In the genomic region with DNA sequence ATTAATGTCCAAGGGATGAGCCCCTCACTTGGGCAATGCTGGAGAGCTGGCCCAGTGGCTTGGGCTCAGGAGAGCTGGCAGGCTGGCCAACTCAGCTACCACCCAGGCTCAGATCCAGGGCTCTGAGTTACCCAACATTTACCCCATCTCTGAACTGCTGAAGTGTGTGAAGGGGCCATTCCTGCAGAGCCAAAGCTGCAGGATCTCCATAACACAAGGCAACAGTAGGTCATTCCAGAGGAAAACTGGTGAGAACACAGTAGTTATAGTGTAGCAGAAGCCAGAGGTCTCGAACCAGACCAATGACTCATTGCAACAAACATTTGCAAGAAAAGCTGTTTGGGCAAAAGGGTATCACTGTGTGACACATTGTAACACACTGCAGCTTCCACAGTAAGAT, we compare ENCODE assay signal across 28 mouse cellular contexts. TPM values are rescaled to one million over a fixed set of nuclear protein-coding genes. Genes with fewer than 3 reads are reported as not detected.
DNase-seq lines count a peak whose midpoint lies in the region; ATAC-seq and TF ChIP-seq lines count a peak whose summit lies in the region.
"Had no signal": no experiment of that assay in that cellular context is flagged by ENCODE, and none has a peak within 500 bp of the region (broad histone marks: within the 10 kb centered on the region; RNA-seq: fewer than 3 reads in every experiment).

No protein-coding gene starts in this region.

- no peak overlapping the region for H3K9ac ChIP-seq in heart, embryonic 13.5 days
- H3K9ac ChIP-seq in liver, adult 2 months (ENCODE audit: low read depth, low read length) = no peak overlapping the region
- H3K9ac ChIP-seq in liver, postnatal 0 days (replicated peaks) = no peak overlapping the region
- H3K9ac ChIP-seq: embryonic facial prominence, embryonic 13.5 days; forebrain, embryonic 12.5 days; forebrain, embryonic 15.5 days; hindbrain, embryonic 12.5 days; hindbrain, embryonic 15.5 days had no signal

- no peak for TF ChIP-seq CTCF in liver, adult 2 months (IDR thresholded peaks at IDR 0.05; ENCODE audit: low read depth, low read length)
- TF ChIP-seq CTCF in liver, postnatal 0 days (IDR thresholded peaks at IDR 0.05; ENCODE audit: low read depth) = no peak

- no peaks in the 10 kb centered on the region for H3K27me3 ChIP-seq in heart, embryonic 13.5 days (replicated peaks)
- H3K27me3 ChIP-seq in heart, embryonic 10.5 days (ENCODE audit: insufficient read depth, poor library complexity, severe bottlenecking) = no peaks in the 10 kb centered on the region
- no peaks in the 10 kb centered on the region for H3K27me3 ChIP-seq in liver, adult 2 months (ENCODE audit: control insufficient read depth, insufficient read depth, low read length)
- H3K27me3 ChIP-seq in liver, postnatal 0 days (ENCODE audit: insufficient read depth, low read length) = no peaks in the 10 kb centered on the region
- H3K27me3 ChIP-seq: embryonic facial prominence, embryonic 13.5 days; forebrain, embryonic 12.5 days; forebrain, embryonic 15.5 days; hindbrain, embryonic 12.5 days; hindbrain, embryonic 15.5 days had no signal

- H3K27ac ChIP-seq in heart, embryonic 13.5 days (replicated peaks) = peak overlapping the region; percentile 38
- no peak overlapping the region for H3K27ac ChIP-seq in heart, embryonic 10.5 days
- H3K27ac ChIP-seq in liver, adult 2 months (replicated peaks; ENCODE audit: insufficient read depth, low read depth, low read length) = no peak overlapping the region
- no peak overlapping the region for H3K27ac ChIP-seq in liver, postnatal 0 days (ENCODE audit: low read depth)
- H3K27ac ChIP-seq: embryonic facial prominence, embryonic 13.5 days; forebrain, embryonic 12.5 days; forebrain, embryonic 15.5 days; heart, adult 2 months; hindbrain, embryonic 12.5 days; hindbrain, embryonic 15.5 days had no signal

- H3K79me2 ChIP-seq in liver, adult 2 months (ENCODE audit: control insufficient read depth, insufficient read depth, low read length) = no peaks in the 10 kb centered on the region

- H3K4me3 ChIP-seq in heart, embryonic 13.5 days = no peak overlapping the region
- H3K4me3 ChIP-seq in heart, embryonic 10.5 days = no peak overlapping the region
- no peak overlapping the region for H3K4me3 ChIP-seq in liver, adult 2 months (ENCODE audit: insufficient read depth, low read depth, low read length)
- H3K4me3 ChIP-seq in liver, postnatal 0 days (ENCODE audit: low read depth, low read length) = no peak overlapping the region
- H3K4me3 ChIP-seq: embryonic facial prominence, embryonic 13.5 days; erythroblast, embryonic 14.5 days; forebrain, embryonic 12.5 days; forebrain, embryonic 15.5 days; heart, adult 2 months; hindbrain, embryonic 12.5 days; hindbrain, embryonic 15.5 days had no signal

- peaks cover 37% of the 10 kb centered on the region for H3K36me3 ChIP-seq in heart, embryonic 13.5 days
- H3K36me3 ChIP-seq in heart, embryonic 10.5 days = peaks cover 49% of the 10 kb centered on the region
- H3K36me3 ChIP-seq in liver, adult 2 months (ENCODE audit: control insufficient read depth, insufficient read depth, low read length) = no peaks in the 10 kb centered on the region
- no peaks in the 10 kb centered on the region for H3K36me3 ChIP-seq in liver, postnatal 0 days (replicated peaks; ENCODE audit: insufficient read depth, low read length)
- H3K36me3 ChIP-seq: embryonic facial prominence, embryonic 13.5 days; forebrain, embryonic 12.5 days; forebrain, embryonic 15.5 days; hindbrain, embryonic 12.5 days; hindbrain, embryonic 15.5 days had no signal

- no peak overlapping the region for H3K4me2 ChIP-seq in heart, embryonic 13.5 days
- H3K4me2 ChIP-seq in liver, postnatal 0 days (ENCODE audit: low read depth, low read length) = no peak overlapping the region
- H3K4me2 ChIP-seq: embryonic facial prominence, embryonic 13.5 days; forebrain, embryonic 12.5 days; forebrain, embryonic 15.5 days; hindbrain, embryonic 12.5 days; hindbrain, embryonic 15.5 days had no signal

- no peak for DNase-seq in heart, embryonic 10.5 days (ENCODE audit: low spot score)
- DNase-seq in liver, adult 2 months (ENCODE audit: extremely low read depth, low read depth, low spot score) = peak; percentile 52
- DNase-seq in liver, postnatal 0 days = no peak
- DNase-seq in Muller cell, postnatal 12 days (ENCODE audit: inconsistent ontology term) = peak; percentile 3
- peak; percentile 92 for DNase-seq in adipocyte (ENCODE audit: low spot score)
- DNase-seq in thymus, postnatal 4 days = no peak
- DNase-seq: adrenal gland, postnatal 14 days; cerebellum, adult 11 months; cerebellum, adult 2 months; cerebellum, adult 9-11 months; cerebellum, postnatal 25 days; gastrocnemius, postnatal 25 days; heart, adult 2 months; heart, postnatal 14 days; kidney, adult 2 months had no signal

- no peak for TF ChIP-seq POLR2A in liver, adult 2 months (IDR thresholded peaks at IDR 0.05; ENCODE audit: extremely low read depth, insufficient read depth, low read length)

- H3K4me1 ChIP-seq in heart, embryonic 13.5 days = peaks cover 24% of the 10 kb centered on the region
- H3K4me1 ChIP-seq in heart, embryonic 10.5 days = peaks cover 23% of the 10 kb centered on the region
- H3K4me1 ChIP-seq in liver, adult 2 months (ENCODE audit: control insufficient read depth, insufficient read depth, low read length) = peaks cover 5% of the 10 kb centered on the region
- peaks cover 2% of the 10 kb centered on the region; the same call in 1 of the 2 replicates for H3K4me1 ChIP-seq in liver, postnatal 0 days (ENCODE audit: insufficient read depth)
- H3K4me1 ChIP-seq: embryonic facial prominence, embryonic 13.5 days; forebrain, embryonic 12.5 days; forebrain, embryonic 15.5 days; hindbrain, embryonic 12.5 days; hindbrain, embryonic 15.5 days had no signal

- WGBS in heart, embryonic 13.5 days = 67% methylated on average over 1 of the region's 1 CpGs
- 80% methylated on average over 1 of the region's 1 CpGs for WGBS in heart, embryonic 10.5 days
- WGBS in liver, adult 2 months = 23% methylated on average over 1 of the region's 1 CpGs
- 71% methylated on average over 1 of the region's 1 CpGs for WGBS in liver, postnatal 0 days (ENCODE audit: insufficient replicate concordance)

- no peak for ATAC-seq in heart, embryonic 13.5 days (ENCODE audit: extremely low read depth, insufficient number of reproducible peaks, low FRiP score, low TSS enrichment)
- ATAC-seq in liver, postnatal 0 days = no peak
- ATAC-seq: forebrain, embryonic 15.5 days; intestine, postnatal 0 days had no signal

- H3K9me3 ChIP-seq in heart, embryonic 13.5 days = 0 out of 2 replicates have a peak, but pooled peaks cover 2% of the 10 kb centered on the region
- H3K9me3 ChIP-seq in heart, embryonic 10.5 days = no peaks in the 10 kb centered on the region
- no peaks in the 10 kb centered on the region for H3K9me3 ChIP-seq in liver, postnatal 0 days (ENCODE audit: low read length)
- H3K9me3 ChIP-seq: embryonic facial prominence, embryonic 13.5 days; forebrain, embryonic 12.5 days; forebrain, embryonic 15.5 days; hindbrain, embryonic 12.5 days; hindbrain, embryonic 15.5 days had no signal

- no peak for TF ChIP-seq EP300 in liver, postnatal 0 days (IDR thresholded peaks at IDR 0.05; ENCODE audit: low read depth)

RNA-seq across cellular contexts. Expression of gene Krcc1, which starts 28.7 kb away (rescaled TPM):
- polyA plus RNA-seq in heart, embryonic 13.5 days (2015; fragmentation: Nextera tagmentation; extraction: Ambion mirVana) = 48.5 and 57.4 TPM in 2 replicates
- 53.5 and 55.5 TPM in 2 replicates for polyA plus RNA-seq in heart, embryonic 10.5 days (2016; fragmentation: Nextera tagmentation; extraction: Ambion mirVana)
- total RNA-seq in liver, adult 2 months (2014; rRNA removed) = 52.7 and 56.6 TPM in 2 replicates
- 9.0 and 9.5 TPM in 2 replicates for polyA plus RNA-seq in liver, adult 2 months (2012; rRNA removed)
- 47.0 and 49.2 TPM in 2 replicates for polyA plus RNA-seq in liver, postnatal 0 days (2015; fragmentation: Nextera tagmentation; extraction: Ambion mirVana)

RNA-seq across cellular contexts. Expression of gene Fabp1, which starts 43.2 kb away (rescaled TPM):
- 0.48 and 5.6 TPM in 2 replicates for polyA plus RNA-seq in heart, embryonic 13.5 days (2015; fragmentation: Nextera tagmentation; extraction: Ambion mirVana)
- 1.9 TPM in 1 of 2 replicates, not detected in the other for polyA plus RNA-seq in heart, embryonic 10.5 days (2016; fragmentation: Nextera tagmentation; extraction: Ambion mirVana)
- total RNA-seq in liver, adult 2 months (2014; rRNA removed) = 4,448 and 10,515 TPM in 2 replicates
- polyA plus RNA-seq in liver, adult 2 months (2012; rRNA removed) = 1,879 and 1,952 TPM in 2 replicates
- 6,645 and 7,607 TPM in 2 replicates for polyA plus RNA-seq in liver, postnatal 0 days (2015; fragmentation: Nextera tagmentation; extraction: Ambion mirVana)
- total RNA-seq: adrenal gland, adult 18-20 months; common myeloid progenitor, adult 5-6 weeks; ES-E14; gastrocnemius, postnatal 25 days; heart, adult 2 months; heart, postnatal 14 days; hematopoietic stem cell, adult 5-6 weeks had no signal
- polyA plus RNA-seq: cerebellum, adult 2 months; embryonic facial prominence, embryonic 13.5 days; forebrain, embryonic 12.5 days; forebrain, embryonic 15.5 days; heart, adult 2 months; heart, embryonic 14.5 days; hindbrain, embryonic 12.5 days had no signal

Comparison
In these comparisons a context has a peak if more than half of its experiments do, and no peak if none do; other contexts are left out.
1. DNase-seq: peak in liver, adult 2 months (single experiment), Muller cell, postnatal 12 days (single experiment) and adipocyte (single experiment); none in heart, embryonic 10.5 days (single experiment), liver, postnatal 0 days (single experiment) and thymus, postnatal 4 days (single experiment).
2. RNA of gene Fabp1, which starts 43.2 kb away (polyA plus RNA-seq): 6,645 to 7,607 TPM in liver, postnatal 0 days and 1,879 to 1,952 TPM in liver, adult 2 months; 1.9 TPM in heart, embryonic 10.5 days and 0.48 to 5.6 TPM in heart, embryonic 13.5 days; every median in the first group is over 100 times any median in the second.